Mouse (Mus musculus): ENCODE data around the gene Scn9a. TPM values are rescaled to one million over a fixed set of nuclear protein-coding genes. Genes with fewer than 3 reads are reported as not detected.

Gene Scn9a
- total and polyA plus RNA-seq, 3 experiments = 0.11 TPM; not detected in 2

GRCm38 (mm10) chr2:66478395-66478794 is 156.4 kb downstream of the Scn9a start:
- Histone ChIP-seq H3K4me3 (ENCODE audit: low read depth, low read length) (no peak overlapping the region), H3K36me3 (replicated peaks) (no peaks in the 10 kb centered on the region), H3K4me1 (ENCODE audit: insufficient read depth, low read depth, low read length) (no peaks in the 10 kb centered on the region), H3K9me3 (replicated peaks) (0 out of 2 replicates have a peak, but pooled peaks cover 2% of the 10 kb centered on the region), H3K27me3 (ENCODE audit: insufficient read depth, low read length) (no peaks in the 10 kb centered on the region)
- ATAC-seq (ENCODE audit: extremely low read depth, insufficient number of reproducible peaks, low FRiP score, poor library complexity, severe bottlenecking) (no peak), DNase-seq (ENCODE audit: low spot score) (no peak)
- TF ChIP-seq GATA2 (IDR thresholded peaks at IDR 0.05; ENCODE audit: borderline replicate concordance, low read depth, low read length) (no peak), TAL1 (conservative IDR thresholded peaks at IDR 0.05; ENCODE audit: low read depth, low read length) (no peak), GATA1 (IDR thresholded peaks at IDR 0.05; ENCODE audit: borderline replicate concordance, low read length) (no peak), CTCF (IDR thresholded peaks at IDR 0.05; ENCODE audit: low read depth, low read length) (no peak), POLR2AphosphoS5 (IDR thresholded peaks at IDR 0.05; ENCODE audit: insufficient replicate concordance, low read depth, low read length) (no peak)

DNA sequence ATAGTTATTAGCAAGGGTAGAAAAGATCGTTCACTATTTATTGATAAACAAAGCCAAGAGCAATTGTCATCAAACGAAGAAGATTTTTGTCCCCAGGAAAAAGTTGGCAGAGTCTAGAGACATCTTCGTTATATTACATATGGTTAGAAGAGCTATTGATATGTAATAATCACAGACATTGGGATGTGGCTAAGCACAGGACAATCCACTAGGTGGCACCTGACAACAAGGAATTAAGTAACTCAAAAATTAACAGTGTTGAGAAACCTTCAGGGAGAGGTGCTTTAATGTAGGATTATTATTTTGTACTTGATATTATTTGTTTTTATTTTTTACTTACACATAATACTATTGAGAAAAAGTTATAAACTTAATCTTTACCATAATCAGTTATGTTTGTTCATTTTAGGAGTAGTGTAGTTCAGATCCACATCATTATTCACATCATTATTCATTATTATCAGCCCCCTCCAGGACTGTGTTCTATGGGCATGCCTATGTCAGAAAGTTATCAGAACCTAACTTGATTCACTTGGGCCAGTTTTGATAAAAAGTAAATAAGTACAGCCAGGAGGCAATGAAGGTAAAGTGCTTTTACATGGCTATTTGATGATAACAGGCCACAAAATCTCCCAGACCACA is 161.5 kb downstream of the Scn9a start:
- no peaks in the 10 kb centered on the region for H3K4me1 ChIP-seq (ENCODE audit: insufficient read depth, low read depth, low read length)
- no peak for TF ChIP-seq GATA2 (IDR thresholded peaks at IDR 0.05; ENCODE audit: borderline replicate concordance, low read depth, low read length)
- TF ChIP-seq GATA1 (IDR thresholded peaks at IDR 0.05; ENCODE audit: borderline replicate concordance, low read length) = no peak
- no peak for TF ChIP-seq CTCF (IDR thresholded peaks at IDR 0.05; ENCODE audit: low read depth, low read length)
- no peak for TF ChIP-seq POLR2AphosphoS5 (IDR thresholded peaks at IDR 0.05; ENCODE audit: insufficient replicate concordance, low read depth, low read length)
- TF ChIP-seq TAL1 (conservative IDR thresholded peaks at IDR 0.05; ENCODE audit: low read depth, low read length) = no peak
- no peak overlapping the region for H3K4me3 ChIP-seq (ENCODE audit: low read depth, low read length)
- ATAC-seq (ENCODE audit: extremely low read depth, insufficient number of reproducible peaks, low FRiP score, poor library complexity, severe bottlenecking) = no peak
- H3K36me3 ChIP-seq (replicated peaks) = no peaks in the 10 kb centered on the region
- DNase-seq (ENCODE audit: low spot score) = no peak
- no peaks in the 10 kb centered on the region for H3K27me3 ChIP-seq (ENCODE audit: insufficient read depth, low read length)
- 0 out of 2 replicates have a peak, but pooled peaks cover 2% of the 10 kb centered on the region for H3K9me3 ChIP-seq (replicated peaks)

DNA sequence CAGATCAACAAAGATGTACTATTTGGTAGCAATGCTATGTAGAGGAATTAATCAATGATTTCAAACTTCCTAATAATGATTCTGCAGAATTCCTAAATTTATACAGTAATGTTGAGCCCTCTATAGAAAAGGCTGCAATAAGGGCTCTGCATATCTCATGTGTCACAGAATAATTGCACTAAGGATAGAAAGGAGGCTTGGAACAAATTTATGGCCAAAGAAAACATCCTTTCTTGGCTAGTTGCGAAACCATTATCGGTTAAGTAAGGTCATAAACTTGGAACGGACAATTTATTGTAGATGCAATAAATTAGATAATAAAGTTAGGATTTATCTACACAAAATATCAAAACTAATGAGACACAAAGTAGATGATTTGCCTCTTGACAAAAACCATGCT is 169.3 kb downstream of the Scn9a start:
- no peak for TF ChIP-seq TAL1 (conservative IDR thresholded peaks at IDR 0.05; ENCODE audit: low read depth, low read length)
- TF ChIP-seq GATA1 (IDR thresholded peaks at IDR 0.05; ENCODE audit: borderline replicate concordance, low read length) = no peak
- ATAC-seq (ENCODE audit: extremely low read depth, insufficient number of reproducible peaks, low FRiP score, poor library complexity, severe bottlenecking) (no peak), DNase-seq (ENCODE audit: low spot score) (no peak)
- H3K4me1 ChIP-seq (ENCODE audit: insufficient read depth, low read depth, low read length) = no peaks in the 10 kb centered on the region
- no peak overlapping the region for H3K4me3 ChIP-seq (ENCODE audit: low read depth, low read length)
- H3K9me3 ChIP-seq (replicated peaks) = peaks cover 10% of the 10 kb centered on the region
- H3K27me3 ChIP-seq (ENCODE audit: insufficient read depth, low read length) = no peaks in the 10 kb centered on the region
- no peaks in the 10 kb centered on the region for H3K36me3 ChIP-seq (replicated peaks)

- no peak overlapping the region for H3K4me3 ChIP-seq (ENCODE audit: low read depth, low read length)
- H3K4me1 ChIP-seq (ENCODE audit: insufficient read depth, low read depth, low read length) = no peaks in the 10 kb centered on the region
- no peaks in the 10 kb centered on the region for H3K27me3 ChIP-seq (ENCODE audit: insufficient read depth, low read length)
- peaks cover 10% of the 10 kb centered on the region for H3K9me3 ChIP-seq (replicated peaks)
- no peak for TF ChIP-seq TAL1 (conservative IDR thresholded peaks at IDR 0.05; ENCODE audit: low read depth, low read length)
- TF ChIP-seq GATA2 (IDR thresholded peaks at IDR 0.05; ENCODE audit: borderline replicate concordance, low read depth, low read length) = no peak
- no peak for TF ChIP-seq CTCF (IDR thresholded peaks at IDR 0.05; ENCODE audit: low read depth, low read length)
- no peak for TF ChIP-seq GATA1 (IDR thresholded peaks at IDR 0.05; ENCODE audit: borderline replicate concordance, low read length)
- no peak for TF ChIP-seq POLR2AphosphoS5 (IDR thresholded peaks at IDR 0.05; ENCODE audit: insufficient replicate concordance, low read depth, low read length)
- no peak for DNase-seq (ENCODE audit: low spot score)
- no peaks in the 10 kb centered on the region for H3K36me3 ChIP-seq (replicated peaks)
- no peak for ATAC-seq (ENCODE audit: extremely low read depth, insufficient number of reproducible peaks, low FRiP score, poor library complexity, severe bottlenecking)
These were observed 169.8 kb downstream of the Scn9a start for GRCm38 (mm10) chr2:66464874-66465458.

GRCm38 (mm10) chr2:66463916-66464315 is 170.8 kb downstream of the Scn9a start:
- Histone ChIP-seq H3K27me3 (ENCODE audit: insufficient read depth, low read length) (no peaks in the 10 kb centered on the region), H3K4me1 (ENCODE audit: insufficient read depth, low read depth, low read length) (no peaks in the 10 kb centered on the region), H3K9me3 (replicated peaks) (peaks cover 14% of the 10 kb centered on the region), H3K4me3 (ENCODE audit: low read depth, low read length) (no peak overlapping the region), H3K36me3 (replicated peaks) (no peaks in the 10 kb centered on the region)
- ATAC-seq (ENCODE audit: extremely low read depth, insufficient number of reproducible peaks, low FRiP score, poor library complexity, severe bottlenecking) (no peak), DNase-seq (ENCODE audit: low spot score) (no peak)
- TF ChIP-seq GATA2 (IDR thresholded peaks at IDR 0.05; ENCODE audit: borderline replicate concordance, low read depth, low read length) = no peak
- no peak for TF ChIP-seq CTCF (IDR thresholded peaks at IDR 0.05; ENCODE audit: low read depth, low read length)
- no peak for TF ChIP-seq GATA1 (IDR thresholded peaks at IDR 0.05; ENCODE audit: borderline replicate concordance, low read length)
- no peak for TF ChIP-seq POLR2AphosphoS5 (IDR thresholded peaks at IDR 0.05; ENCODE audit: insufficient replicate concordance, low read depth, low read length)
- TF ChIP-seq TAL1 (conservative IDR thresholded peaks at IDR 0.05; ENCODE audit: low read depth, low read length) = no peak

- DNase-seq (ENCODE audit: low spot score) (no peak), ATAC-seq (ENCODE audit: extremely low read depth, insufficient number of reproducible peaks, low FRiP score, poor library complexity, severe bottlenecking) (no peak)
- TF ChIP-seq GATA2 (IDR thresholded peaks at IDR 0.05; ENCODE audit: borderline replicate concordance, low read depth, low read length) = no peak
- TF ChIP-seq TAL1 (conservative IDR thresholded peaks at IDR 0.05; ENCODE audit: low read depth, low read length) = no peak
- TF ChIP-seq CTCF (IDR thresholded peaks at IDR 0.05; ENCODE audit: low read depth, low read length) = no peak
- no peak for TF ChIP-seq POLR2AphosphoS5 (IDR thresholded peaks at IDR 0.05; ENCODE audit: insufficient replicate concordance, low read depth, low read length)
- no peak for TF ChIP-seq GATA1 (IDR thresholded peaks at IDR 0.05; ENCODE audit: borderline replicate concordance, low read length)
- H3K9me3 ChIP-seq (replicated peaks) = peaks cover 12% of the 10 kb centered on the region
- no peaks in the 10 kb centered on the region for H3K36me3 ChIP-seq (replicated peaks)
- no peaks in the 10 kb centered on the region for H3K4me1 ChIP-seq (ENCODE audit: insufficient read depth, low read depth, low read length)
- no peaks in the 10 kb centered on the region for H3K27me3 ChIP-seq (ENCODE audit: insufficient read depth, low read length)
- no peak overlapping the region for H3K4me3 ChIP-seq (ENCODE audit: low read depth, low read length)
These were observed 172.3 kb downstream of the Scn9a start for GRCm38 (mm10) chr2:66462458-66462857.

Data from G1E (cell line).